Mouse (Mus musculus) midbrain, embryonic 16.5 days (tissue): ENCODE measurements around the gene Smim5. TPM values are rescaled to one million over a fixed set of nuclear protein-coding genes. Genes with fewer than 3 reads are reported as not detected.

Experiments used
- ATAC-seq: fragments of 200-750 bp; cut with Nextera tagmentation; 2 replicates; pipeline ENCODE4 v1.8.0; 2017; ENCODE audit warnings: moderate TSS enrichment
- H3K27ac ChIP-seq: fragments of 300-500 bp; sonication (generic); 2 replicates; pipeline ENCODE4 v1.5.1; 2014; ENCODE audit warnings: mild to moderate bottlenecking, low read length, mixed read lengths
- H3K27me3 ChIP-seq: fragments of 300-500 bp; sonication (generic); 2 replicates; pipeline ENCODE4 v1.6.1; 2014; ENCODE audit warnings: low read depth, low read length, mixed read lengths; ENCODE audit not compliant: control insufficient read depth, insufficient read depth
- H3K36me3 ChIP-seq: fragments of 300-500 bp; sonication (generic); 2 replicates; pipeline ENCODE4 v1.6.1; 2014; ENCODE audit warnings: mild to moderate bottlenecking, low read length, moderate library complexity, mixed read lengths; ENCODE audit not compliant: control insufficient read depth, insufficient read depth
- H3K4me1 ChIP-seq: fragments of 300-500 bp; sonication (generic); 2 replicates; pipeline ENCODE4 v1.6.1; 2014; ENCODE audit warnings: mild to moderate bottlenecking, low read length, mixed read lengths; ENCODE audit not compliant: control insufficient read depth, insufficient read depth
- H3K4me2 ChIP-seq: fragments of 300-500 bp; sonication (generic); 2 replicates; pipeline ENCODE4 v1.6.1; 2014; ENCODE audit warnings: mild to moderate bottlenecking, low read length, mixed read lengths
- H3K4me3 ChIP-seq: fragments of 300-500 bp; sonication (generic); 2 replicates; pipeline ENCODE4 v1.5.1; 2014; ENCODE audit warnings: low read depth, mild to moderate bottlenecking, low read length, moderate library complexity, mixed read lengths
- H3K9ac ChIP-seq: fragments of 300-500 bp; sonication (generic); 2 replicates; pipeline ENCODE4 v1.6.1; 2014; ENCODE audit warnings: low read depth, low read length, mixed read lengths
- H3K9me3 ChIP-seq: fragments of 300-500 bp; sonication (generic); replicated peaks from 2 replicates; pipeline ENCODE4 v1.6.1; 2014; ENCODE audit warnings: mild to moderate bottlenecking, low read length, mixed read lengths; ENCODE audit not compliant: control insufficient read depth, poor library complexity, severe bottlenecking
- WGBS: fragments of 180-500 bp; shearing (Covaris S2); extraction: QIAGEN DNeasy Blood & Tissue Kit; methylation state at CpG from one replicate; pipeline ENCODE4 v1.1.7; 2014; 5-methylcytosine and 5-hydroxymethylcytosine counted together
- polyA plus RNA-seq: library from polyadenylated mRNA; unstranded; fragments of >200 nt; fragmentation: Nextera tagmentation; extraction: Ambion mirVana; gene quantifications from 2 replicates; pipeline ENCODE4 v1.2.1, GENCODE M21; 2015

Gene Smim5
- polyA plus RNA-seq, 1 experiment from 2014 or later, result 1.5 TPM

DNA sequence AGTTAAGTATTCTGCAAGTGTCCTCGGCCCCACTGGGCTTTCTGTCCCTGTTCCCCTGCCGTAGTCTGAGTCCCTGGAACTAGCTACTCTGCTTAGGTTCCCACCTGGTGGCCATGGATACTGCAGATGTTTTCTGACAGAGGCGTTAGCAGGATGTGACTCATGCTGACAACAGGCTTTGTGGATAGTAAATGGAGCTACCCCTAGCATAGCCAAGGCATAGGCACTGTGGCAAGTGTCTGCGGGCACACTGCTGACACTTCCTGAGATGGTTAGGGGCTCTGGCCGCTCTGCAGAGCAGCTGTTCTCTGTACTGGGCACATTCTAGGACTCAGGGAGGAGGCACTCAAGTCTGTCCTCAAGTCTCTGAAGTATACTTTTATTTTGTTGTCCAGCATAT is 54.9 kb downstream of the Smim5 start:
- Histone ChIP-seq H3K4me3 (no peak overlapping the region), H3K4me2 (no peak overlapping the region), H3K27ac (no peak overlapping the region), H3K4me1 (no peaks in the 10 kb centered on the region), H3K9me3 (no peaks in the 10 kb centered on the region), H3K27me3 (no peaks in the 10 kb centered on the region), H3K9ac (no peak overlapping the region), H3K36me3 (peaks cover 24% of the 10 kb centered on the region)
- no peak for ATAC-seq
- 89% methylated on average over 5 of the region's 5 CpGs for WGBS

DNA sequence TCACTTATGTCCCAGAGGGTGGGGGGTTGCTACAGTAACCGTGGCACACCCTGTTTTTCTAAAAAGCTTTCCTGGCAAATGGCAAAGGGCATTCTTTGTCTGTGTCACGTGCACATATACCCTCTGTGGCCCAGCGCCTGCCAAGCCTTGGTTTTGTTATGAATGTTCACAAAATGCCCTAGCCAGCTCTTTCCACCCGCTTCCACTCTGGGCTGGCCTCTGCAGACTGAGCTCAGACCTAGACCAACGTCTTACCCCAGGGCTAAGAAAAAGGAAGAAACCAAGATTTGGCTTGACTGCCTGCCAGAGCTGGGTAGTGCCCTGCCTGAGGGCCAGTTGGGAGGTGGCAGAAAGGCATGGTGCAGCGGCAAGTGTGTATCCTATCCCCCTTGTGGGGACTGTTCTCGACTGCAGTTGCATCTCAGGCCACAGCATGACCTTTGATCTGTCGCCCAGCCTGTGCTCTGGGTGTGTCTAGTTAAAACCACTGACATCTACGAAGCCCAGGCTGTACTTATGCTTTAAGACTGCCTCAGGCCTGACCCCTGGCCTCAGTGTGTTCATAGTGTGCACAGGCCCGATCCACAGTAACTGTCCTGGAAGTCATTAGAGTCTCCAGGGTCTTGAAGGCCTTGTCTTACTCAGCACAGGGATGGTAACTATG is 55.6 kb downstream of the Smim5 start:
- H3K4me1 ChIP-seq, result no peaks in the 10 kb centered on the region
- no peak overlapping the region for H3K4me3 ChIP-seq
- no peak overlapping the region for H3K27ac ChIP-seq
- no peak for ATAC-seq
- no peak overlapping the region for H3K9ac ChIP-seq
- no peaks in the 10 kb centered on the region for H3K9me3 ChIP-seq
- peaks cover 24% of the 10 kb centered on the region for H3K36me3 ChIP-seq
- no peaks in the 10 kb centered on the region for H3K27me3 ChIP-seq
- no peak overlapping the region for H3K4me2 ChIP-seq
- WGBS, result 62% methylated on average over 10 of the region's 10 CpGs

Other genes with a start within 250 kb of the Smim5 start
- gene Grb2, start 191.4 kb upstream of the Smim5 start, polyA plus RNA-seq, result 177 and 196 TPM in 2 replicates
- 25.1 and 25.6 TPM in 2 replicates for gene Tmem94, start 134.5 kb upstream of the Smim5 start, polyA plus RNA-seq
- 7.6 and 8.9 TPM in 2 replicates for gene Caskin2, start 86.3 kb upstream of the Smim5 start, polyA plus RNA-seq
- 23.7 and 24.2 TPM in 2 replicates for gene Tsen54, start 85.2 kb upstream of the Smim5 start, polyA plus RNA-seq
- 0.82 and 1.0 TPM in 2 replicates for gene Llgl2, start 75.9 kb upstream of the Smim5 start, polyA plus RNA-seq
- gene Myo15b, start 41.6 kb upstream of the Smim5 start, polyA plus RNA-seq, result 0.09 TPM in 1 of 2 replicates, not detected in the other
- gene Smim6, start 12.1 kb downstream of the Smim5 start, polyA plus RNA-seq, result 0.44 and 0.87 TPM in 2 replicates
- 49.0 and 51.5 TPM in 2 replicates for gene Sap30bp, start 33.3 kb downstream of the Smim5 start, polyA plus RNA-seq
- gene Recql5, start 33.5 kb downstream of the Smim5 start, polyA plus RNA-seq, result 24.3 and 25.2 TPM in 2 replicates
- 0.57 and 0.64 TPM in 2 replicates for gene Itgb4, start 74.7 kb downstream of the Smim5 start, polyA plus RNA-seq
- 57.2 and 64.1 TPM in 2 replicates for gene Galk1, start 112.8 kb downstream of the Smim5 start, polyA plus RNA-seq
- gene H3f3b, start 128.0 kb downstream of the Smim5 start, polyA plus RNA-seq, result 2,051 and 2,173 TPM in 2 replicates
- gene Unk, start 130.4 kb downstream of the Smim5 start, polyA plus RNA-seq, result 36.4 and 36.6 TPM in 2 replicates
- gene Unc13d, start 178.0 kb downstream of the Smim5 start, polyA plus RNA-seq, result 0.78 and 0.93 TPM in 2 replicates
- gene Wbp2, start 187.0 kb downstream of the Smim5 start, polyA plus RNA-seq, result 159 and 206 TPM in 2 replicates
- gene Trim47, start 227.2 kb downstream of the Smim5 start, polyA plus RNA-seq, result 9.5 and 12.7 TPM in 2 replicates
- gene Trim65, start 231.2 kb downstream of the Smim5 start, polyA plus RNA-seq, result 2.2 and 2.3 TPM in 2 replicates
- 80.3 and 84.6 TPM in 2 replicates for gene Mrpl38, start 238.9 kb downstream of the Smim5 start, polyA plus RNA-seq